Mouse (Mus musculus) v-Abl transformed pro-B cells (cell line): ENCODE data around the gene Ubr4.

Experiments used
- in situ Hi-C, 2 experiments: fragments of 400-800 bp; cut with MboI; formaldehyde crosslinking; loops; one replicate each; pipeline ENCODE4 v1.15.1; 2025; ENCODE audit not compliant: unreplicated experiment in 2 of 2

The Ubr4 gene

DNA sequence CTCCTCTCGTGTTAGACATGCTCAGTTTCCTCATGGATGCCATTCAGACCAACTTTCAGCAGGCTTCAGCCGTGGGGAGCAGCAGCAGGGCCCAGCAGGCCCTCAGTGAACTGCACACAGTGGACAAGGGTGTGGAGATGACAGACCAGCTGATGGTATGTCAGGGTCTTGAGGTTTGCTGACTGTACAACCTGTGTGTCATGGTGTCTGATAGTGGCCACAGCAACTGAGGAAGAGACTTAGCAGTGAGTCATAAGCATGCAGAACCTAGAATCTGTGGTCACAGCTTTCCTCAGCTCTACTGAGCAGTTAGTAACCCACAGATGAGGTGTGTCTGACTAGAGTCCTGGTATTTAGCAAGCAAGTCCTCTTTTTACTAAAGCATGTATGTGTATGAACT lies 70.0 kb downstream of the Ubr4 start:
- in situ Hi-C loops = loop anchor here in 1 of 2 experiments (25.0 kb wide), 1 partner anchor 1235 kb away; no protein-coding TSS in a partner anchor

- in situ Hi-C loops = loop anchor here in 1 of 2 experiments (25.0 kb wide), 1 partner anchor 1236 kb away; no protein-coding TSS in a partner anchor
These were observed 70.9 kb downstream of the Ubr4 start for GRCm38 (mm10) chr4:139423270-139423669.

DNA sequence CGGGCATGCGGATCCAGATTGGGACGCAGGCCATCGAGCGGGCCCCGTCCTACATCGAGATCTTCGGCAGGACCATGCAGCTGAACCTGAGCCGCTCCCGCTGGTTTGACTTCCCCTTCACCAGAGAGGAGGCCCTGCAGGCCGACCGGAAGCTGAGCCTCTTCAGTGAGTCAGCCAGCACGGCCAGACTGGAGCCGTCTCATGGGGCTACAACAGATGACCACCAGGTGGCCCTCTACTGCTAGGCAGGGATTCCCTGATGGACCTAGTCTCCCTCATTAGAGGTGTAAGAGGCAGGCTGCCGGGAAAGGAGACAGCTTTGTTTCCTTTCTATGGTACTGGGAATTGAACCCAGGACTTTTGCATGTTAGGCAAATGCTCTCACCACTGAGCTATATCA lies 77.8 kb downstream of the Ubr4 start:
- in situ Hi-C loops = no loop called here

- in situ Hi-C loops = no loop called here
These were observed 78.5 kb downstream of the Ubr4 start for GRCm38 (mm10) chr4:139430891-139431290.

- in situ Hi-C loops = no loop called here
These were observed 80.8 kb downstream of the Ubr4 start for GRCm38 (mm10) chr4:139432966-139433765.

DNA sequence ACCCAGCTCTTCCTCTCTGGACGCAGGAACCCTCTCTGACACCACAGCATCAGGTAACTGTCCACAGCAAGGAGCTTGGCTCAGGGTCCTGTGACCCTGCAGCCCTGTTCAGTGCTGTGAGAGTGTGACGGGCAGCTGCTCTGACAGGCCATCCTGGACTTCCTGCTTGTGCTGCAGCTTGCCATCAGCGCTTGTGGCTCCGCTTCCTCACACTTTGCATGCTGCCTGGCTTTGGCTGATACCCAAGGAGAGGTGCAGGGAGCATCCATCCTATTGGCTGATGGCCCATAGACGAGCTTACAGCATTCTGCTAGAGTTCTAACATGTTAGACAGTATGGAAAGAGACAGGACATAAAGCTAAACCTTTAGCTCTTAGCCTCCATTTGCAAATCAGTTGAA lies 88.8 kb downstream of the Ubr4 start:
- in situ Hi-C loops = no loop called here

GRCm38 (mm10) chr4:139441806-139442205 lies 89.4 kb downstream of the Ubr4 start:
- in situ Hi-C loops = no loop called here

GRCm38 (mm10) chr4:139442391-139443355 lies 90.3 kb downstream of the Ubr4 start:
- in situ Hi-C loops = no loop called here

- in situ Hi-C loops = no loop called here
These were observed 91.9 kb downstream of the Ubr4 start for GRCm38 (mm10) chr4:139444315-139444714.

- in situ Hi-C loops = no loop called here
These were observed 93.8 kb downstream of the Ubr4 start for GRCm38 (mm10) chr4:139446176-139446575.

- in situ Hi-C loops = no loop called here
These were observed 94.6 kb downstream of the Ubr4 start for GRCm38 (mm10) chr4:139446731-139447675.

DNA sequence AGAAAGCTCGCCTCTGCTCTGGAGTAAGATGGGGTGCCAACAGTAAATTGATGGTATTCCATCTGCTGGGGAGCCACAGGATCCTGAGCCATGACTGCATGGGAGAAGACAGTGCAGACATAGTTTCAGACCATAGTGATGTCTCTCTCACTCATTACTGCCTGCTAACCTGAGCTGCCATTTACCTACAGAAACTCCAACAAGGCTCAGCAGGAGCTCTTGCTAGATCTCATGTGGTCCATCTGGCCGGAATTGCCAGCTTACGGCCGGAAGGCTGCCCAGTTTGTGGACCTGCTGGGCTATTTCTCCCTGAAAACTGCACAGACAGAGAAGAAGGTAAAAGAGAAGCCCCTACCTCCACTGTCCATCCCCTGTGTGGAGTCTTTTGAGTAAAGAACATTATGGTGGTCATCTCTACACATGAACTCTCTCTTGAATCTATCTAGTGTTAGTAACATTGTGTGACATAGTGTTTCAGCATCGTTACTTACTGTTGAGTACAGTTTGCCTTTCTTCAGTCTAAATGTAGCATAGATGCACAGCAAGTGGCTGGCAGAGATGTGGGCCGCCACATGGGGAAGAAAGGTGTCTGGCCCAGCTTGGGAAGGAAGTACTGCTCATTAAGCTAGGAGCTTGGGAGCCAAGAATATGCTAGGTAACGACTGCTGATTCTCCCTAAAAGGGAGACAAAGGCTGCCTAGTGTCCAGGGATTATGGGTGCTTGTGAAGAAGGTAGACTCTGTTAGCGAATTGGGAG lies 100.7 kb downstream of the Ubr4 start:
- in situ Hi-C loops = no loop called here

GRCm38 (mm10) chr4:139454339-139454738 lies 101.9 kb downstream of the Ubr4 start:
- in situ Hi-C loops = no loop called here

GRCm38 (mm10) chr4:139459970-139460369 lies 107.6 kb downstream of the Ubr4 start:
- in situ Hi-C loops = no loop called here

- in situ Hi-C loops = no loop called here
These were observed 111.8 kb downstream of the Ubr4 start for GRCm38 (mm10) chr4:139464163-139464562.

DNA sequence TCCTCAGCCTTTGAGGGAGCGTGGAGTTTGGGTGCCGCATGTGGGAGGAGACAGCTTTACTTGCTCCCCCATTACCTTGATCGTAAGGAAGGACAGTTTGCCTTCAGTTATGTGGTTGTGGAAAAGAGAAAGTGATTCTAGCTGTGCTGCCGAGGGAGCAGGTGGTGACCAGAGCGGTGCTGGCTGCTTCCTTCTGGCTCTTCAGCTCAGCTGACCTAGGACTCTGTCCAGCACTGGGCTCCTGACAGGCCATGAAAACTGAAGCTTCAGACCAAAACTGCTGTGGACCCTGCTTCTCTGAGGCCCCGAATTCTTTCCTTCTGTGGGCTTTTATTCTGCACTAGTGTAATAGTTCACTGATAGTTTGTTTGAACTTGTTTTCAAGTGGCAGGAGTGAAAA lies 114.1 kb downstream of the Ubr4 start:
- in situ Hi-C loops = no loop called here

- in situ Hi-C loops = loop anchor here (5.0 kb wide), 3 partner anchors 142 to 387 kb away; no protein-coding TSS in a partner anchor
These were observed 117.8 kb downstream of the Ubr4 start for GRCm38 (mm10) chr4:139470198-139470597.

- in situ Hi-C loops = loop anchor here in 1 of 2 experiments (25.0 kb wide), 1 partner anchor 1260 kb away; the partner anchor contains the start of gene Padi6
These were observed 124.5 kb downstream of the Ubr4 start for GRCm38 (mm10) chr4:139476663-139477625.
